Mouse (Mus musculus) lung, postnatal 0 days (tissue): ENCODE measurements around the gene Hs2st1.

ENCODE experiments used
- CTCF ChIP-seq: IDR thresholded peaks from 2 replicates; pipeline ENCODE4 v1.5.1; 2016; ENCODE audit warnings: antibody characterized with exemption, mild to moderate bottlenecking
- EP300 ChIP-seq: IDR thresholded peaks from 2 replicates; pipeline ENCODE4 v1.6.1; 2016; ENCODE audit warnings: antibody characterized with exemption, mild to moderate bottlenecking, control low read depth

- TF ChIP-seq EP300 (no peak), CTCF (no peak)
These were observed 73.2 kb downstream of the Hs2st1 start for GRCm38 (mm10) chr3:144496762-144497161.
